Mouse (Mus musculus): ENCODE results near the gene Rps21.
"Not testable (repeated sequence)": the region's sequence is repeated elsewhere in the genome, so short reads cannot be mapped to it uniquely, and the experiment has no call there.

The Rps21 gene

DNA sequence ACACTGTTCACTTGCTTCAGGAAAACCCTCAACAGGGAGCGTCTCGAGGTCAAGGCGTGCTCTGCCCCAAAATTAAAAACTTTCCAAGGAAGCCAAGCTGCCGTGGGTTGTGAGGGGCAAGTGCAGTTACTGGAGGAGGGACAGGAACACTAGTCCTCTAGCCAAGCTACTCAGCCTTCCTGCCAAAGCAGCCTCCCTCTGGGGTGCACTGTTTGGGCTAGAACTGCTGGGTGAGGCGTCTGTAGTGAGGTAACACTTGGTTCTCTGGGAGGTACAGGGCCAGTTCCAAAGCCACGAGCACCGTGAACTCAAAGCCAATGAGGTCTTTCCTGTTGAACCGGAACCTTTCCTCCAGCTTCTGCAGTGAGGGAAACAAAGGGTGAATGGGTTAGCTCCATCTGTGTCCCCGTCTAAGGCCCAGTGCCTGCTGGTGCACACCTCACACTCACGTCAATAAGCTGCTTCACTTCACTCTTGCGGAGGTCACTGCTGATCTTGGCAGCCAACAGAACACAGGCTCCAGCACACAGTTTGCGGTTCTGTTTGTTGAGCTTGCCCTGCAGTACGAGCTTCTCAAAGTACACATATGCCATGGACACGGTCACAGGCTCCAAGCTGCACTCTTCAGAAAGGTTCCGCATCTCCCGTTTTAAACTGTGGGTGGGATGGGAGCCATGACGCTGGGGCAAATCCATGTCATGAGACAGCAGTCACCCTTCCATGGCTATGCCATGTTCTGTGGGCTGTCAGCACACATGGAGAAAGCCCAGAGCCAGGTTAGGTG, 2.8 kb downstream of the Rps21 start:
- DNase-seq (ENCODE audit: low spot score): not testable (repeated sequence)

DNA sequence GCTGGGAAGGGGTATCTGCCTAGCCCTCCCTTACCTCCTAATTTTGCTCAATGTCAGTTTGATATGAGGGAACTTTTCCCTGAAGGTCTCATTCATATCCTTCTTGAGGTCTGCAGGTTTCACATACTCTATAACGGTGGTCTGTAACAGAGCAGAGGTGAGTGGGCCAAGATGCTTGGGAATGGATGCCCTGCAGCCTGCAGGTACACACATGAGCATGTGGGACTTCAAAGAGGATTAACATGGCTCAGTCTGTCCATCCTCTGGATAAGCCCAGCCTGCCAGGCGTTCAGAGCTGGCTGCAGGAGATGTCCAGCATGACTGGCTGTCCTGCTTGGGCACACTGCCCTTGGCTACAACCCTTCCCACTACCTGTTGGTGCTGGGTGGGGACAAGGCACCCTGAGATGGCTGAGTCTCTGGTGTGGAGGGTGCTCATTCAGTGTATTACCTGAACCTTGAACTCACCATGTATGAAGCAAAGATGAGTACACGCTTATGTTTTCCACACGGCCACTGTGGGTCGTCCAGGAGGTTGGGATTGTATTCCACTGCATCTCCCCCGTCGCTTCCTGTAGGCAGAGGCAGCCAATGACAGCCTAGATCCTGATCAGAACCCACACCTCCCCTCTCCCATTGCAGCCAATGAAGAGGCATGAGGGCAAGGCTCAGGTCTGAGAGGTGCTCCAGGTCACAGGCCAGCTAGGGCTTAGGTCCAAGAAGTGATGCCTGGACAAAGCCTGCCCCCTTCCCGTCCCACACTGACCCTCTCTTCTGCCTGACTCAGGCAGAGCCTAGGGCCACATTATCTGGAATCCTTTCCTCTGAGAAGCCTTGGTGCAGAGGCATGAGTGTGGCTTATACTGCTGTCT, 3.7 kb downstream of the Rps21 start:
- no peak for DNase-seq (ENCODE audit: low spot score)

DNA sequence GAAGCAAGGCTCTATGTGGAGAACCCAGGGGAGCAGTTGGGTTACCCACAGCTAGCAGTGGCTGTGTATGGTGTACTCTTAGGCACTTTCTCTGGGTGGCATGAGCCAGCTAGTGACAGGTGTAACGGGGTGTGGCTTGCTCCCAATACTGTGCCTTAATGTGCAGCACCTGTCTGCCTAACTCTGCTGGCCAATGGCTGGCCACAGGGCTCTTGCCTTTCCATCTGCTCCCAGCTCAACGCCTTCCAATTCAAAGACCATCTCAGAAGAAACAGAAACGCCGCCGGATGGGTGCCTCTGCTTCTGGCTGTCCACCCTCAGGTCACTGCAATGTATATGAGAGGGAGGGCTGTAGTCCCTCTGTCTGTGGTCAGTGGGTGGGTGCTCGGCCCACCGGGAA, 4.7 kb downstream of the Rps21 start:
- DNase-seq (ENCODE audit: low spot score): no peak

DNA sequence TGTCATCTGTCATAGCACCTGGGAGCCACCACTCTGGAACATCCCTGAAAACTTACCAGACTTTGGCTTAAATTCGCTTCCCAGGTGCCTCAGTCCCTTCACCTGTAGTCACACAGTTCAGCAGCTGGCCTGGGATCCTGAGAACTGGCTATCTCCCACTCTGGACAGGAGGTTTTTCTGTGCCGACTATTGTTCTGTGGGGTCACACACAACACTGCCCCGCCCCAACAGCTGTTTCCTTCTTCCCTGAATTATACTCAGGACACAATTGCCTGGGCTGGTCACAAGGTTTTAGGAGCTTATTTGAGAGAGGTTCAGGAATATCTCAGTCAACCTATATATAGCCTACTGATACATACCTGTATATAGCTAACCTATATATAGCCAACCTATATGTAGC, 5.3 kb downstream of the Rps21 start:
- DNase-seq (ENCODE audit: low spot score): no peak

DNA sequence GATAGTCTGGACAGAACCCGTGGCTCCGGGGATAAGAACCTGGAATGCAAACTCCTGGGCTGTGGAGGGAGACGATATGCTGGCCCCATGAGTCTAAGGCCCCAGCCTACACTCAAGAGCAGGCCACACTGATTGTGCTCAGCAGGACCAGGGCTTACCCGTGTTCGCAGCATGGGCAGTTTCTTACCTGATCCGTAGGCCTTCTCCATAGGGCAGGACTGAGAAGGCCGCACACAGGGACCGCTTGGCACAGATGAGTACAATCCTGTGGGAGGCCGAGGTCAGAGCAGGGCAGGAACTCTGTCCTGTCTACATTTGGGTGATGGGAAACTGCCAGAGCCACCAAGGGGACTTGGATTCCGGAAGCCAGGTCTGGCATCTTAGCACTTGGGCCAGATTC, 5.7 kb downstream of the Rps21 start:
- DNase-seq (ENCODE audit: low spot score): no peak

DNA sequence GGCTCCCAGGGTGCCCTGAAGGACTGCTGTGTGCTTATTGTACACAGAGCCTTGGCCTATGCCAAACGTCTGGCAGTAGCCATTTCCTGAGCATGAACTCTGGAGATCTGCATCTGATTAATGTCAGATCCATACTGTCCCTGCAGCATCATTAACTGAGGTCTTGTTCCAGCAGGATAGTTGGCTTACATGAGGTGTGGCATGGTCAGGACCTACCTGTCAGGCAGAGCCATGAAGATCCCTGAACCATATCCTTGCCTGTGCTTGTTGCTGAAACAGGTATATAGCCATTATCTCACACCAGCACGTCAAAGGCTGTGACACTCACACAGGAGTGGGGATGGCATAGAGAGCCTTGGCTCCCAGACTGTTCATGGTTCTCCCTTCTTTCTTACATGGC, 10.8 kb downstream of the Rps21 start:
- no peak for DNase-seq (ENCODE audit: low spot score)

DNA sequence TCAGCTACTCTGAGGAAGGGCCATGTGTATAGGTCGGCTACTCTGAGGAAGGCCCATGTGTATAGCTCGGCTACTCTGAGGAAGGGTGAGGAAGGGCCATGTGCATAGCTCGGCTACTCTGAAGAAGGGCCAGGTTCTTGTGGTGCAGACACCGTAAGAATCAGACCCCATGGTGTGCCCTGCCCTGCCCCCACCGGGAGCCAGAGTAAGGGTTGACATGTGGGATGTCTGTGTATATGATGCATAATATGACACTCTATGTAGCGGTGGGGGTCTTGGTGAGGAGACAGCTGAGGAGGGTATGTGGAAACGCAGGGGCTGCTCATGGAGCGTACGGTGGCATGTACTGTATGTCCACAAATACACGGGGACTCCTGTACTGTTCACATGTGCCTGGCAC, 12.2 kb downstream of the Rps21 start:
- no peak for DNase-seq (ENCODE audit: low spot score)

DNA sequence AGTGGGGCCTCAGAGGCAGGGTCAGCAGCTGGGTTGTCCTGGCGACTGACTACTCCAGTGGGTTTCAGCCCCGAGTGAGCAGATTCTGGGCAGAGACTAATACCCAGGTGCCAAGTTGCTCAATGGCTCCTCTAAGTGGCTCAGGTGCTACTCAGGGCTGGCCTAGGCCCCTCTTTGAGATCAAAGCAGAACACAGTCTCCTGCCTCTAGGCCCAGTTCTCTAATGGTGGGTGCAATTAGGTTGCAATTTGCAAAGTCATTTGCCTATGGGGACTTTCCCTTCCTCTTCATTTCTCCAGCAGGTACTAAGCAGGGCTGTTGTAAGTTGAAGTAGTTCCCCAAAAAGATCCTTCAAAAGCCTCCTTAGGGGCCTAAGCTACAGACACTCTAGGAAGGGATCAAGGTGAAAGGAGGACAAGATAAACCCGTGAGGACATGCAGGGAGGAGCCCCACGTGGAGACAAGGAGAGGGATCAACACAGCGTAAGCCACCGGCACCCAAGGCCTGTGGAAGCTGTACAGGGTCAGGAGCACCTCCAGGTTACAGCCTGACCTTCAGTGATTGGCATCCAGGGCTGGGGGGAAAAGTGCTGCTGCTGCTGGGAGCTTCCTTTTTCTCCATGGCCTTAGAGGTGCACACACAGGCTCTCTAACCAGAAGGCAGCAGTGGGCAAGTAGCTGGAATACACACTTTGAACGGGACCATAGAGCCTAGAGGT, 13.5 kb downstream of the Rps21 start:
- no peak for DNase-seq (ENCODE audit: low spot score)

DNA sequence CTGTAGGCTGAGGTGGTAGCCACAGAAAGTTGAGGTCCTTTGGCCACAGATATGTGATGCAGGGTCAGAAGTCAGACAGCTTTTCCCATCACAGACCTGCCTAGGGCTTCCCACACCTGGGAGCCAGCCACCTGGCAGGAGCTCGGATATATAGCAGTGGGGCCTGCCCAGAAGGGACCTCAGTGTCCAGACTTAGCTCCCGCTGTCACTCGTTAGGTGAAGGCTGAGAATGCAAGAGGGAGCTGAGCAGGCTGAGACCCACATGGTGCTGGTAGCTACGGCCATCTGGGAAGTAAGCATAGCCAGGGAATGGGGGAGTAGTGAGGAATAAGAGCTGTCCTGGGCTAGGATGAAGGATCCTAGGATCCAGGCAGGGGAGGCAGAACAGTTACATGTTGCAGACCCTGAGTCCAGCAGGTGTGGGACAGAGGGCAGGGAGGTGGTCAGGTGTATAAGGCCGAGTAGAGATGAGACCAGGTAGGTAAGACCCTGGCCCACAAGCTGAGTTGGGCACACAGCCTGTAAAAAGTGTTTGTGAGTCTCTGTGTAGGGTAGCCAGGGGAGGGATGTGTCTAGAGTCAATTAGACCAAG, 14.7 kb downstream of the Rps21 start:
- DNase-seq (ENCODE audit: low spot score): no peak

DNA sequence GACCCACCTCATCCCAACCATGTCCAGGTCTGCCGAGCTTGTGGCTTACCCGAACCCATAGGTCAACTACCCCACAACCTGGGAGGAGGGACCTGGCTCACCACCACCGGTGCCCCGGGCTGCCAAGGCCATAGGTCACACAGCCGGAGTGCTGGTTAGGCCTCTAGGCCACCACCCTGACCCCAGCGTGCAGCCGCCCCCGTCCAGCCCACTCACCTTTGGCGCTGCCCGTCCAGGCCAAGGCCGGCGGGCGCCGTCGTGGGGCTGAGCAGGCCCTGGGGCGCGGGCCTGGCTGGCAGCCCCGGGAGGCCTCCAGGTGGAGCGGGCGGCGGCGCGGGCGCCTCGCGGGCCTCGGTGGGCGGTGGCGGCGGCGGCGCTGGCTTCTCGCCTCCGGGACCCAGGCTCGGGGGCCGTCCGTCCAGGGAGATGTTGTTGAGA, 15.7 kb downstream of the Rps21 start:
- DNase-seq (ENCODE audit: low spot score): no peak

DNA sequence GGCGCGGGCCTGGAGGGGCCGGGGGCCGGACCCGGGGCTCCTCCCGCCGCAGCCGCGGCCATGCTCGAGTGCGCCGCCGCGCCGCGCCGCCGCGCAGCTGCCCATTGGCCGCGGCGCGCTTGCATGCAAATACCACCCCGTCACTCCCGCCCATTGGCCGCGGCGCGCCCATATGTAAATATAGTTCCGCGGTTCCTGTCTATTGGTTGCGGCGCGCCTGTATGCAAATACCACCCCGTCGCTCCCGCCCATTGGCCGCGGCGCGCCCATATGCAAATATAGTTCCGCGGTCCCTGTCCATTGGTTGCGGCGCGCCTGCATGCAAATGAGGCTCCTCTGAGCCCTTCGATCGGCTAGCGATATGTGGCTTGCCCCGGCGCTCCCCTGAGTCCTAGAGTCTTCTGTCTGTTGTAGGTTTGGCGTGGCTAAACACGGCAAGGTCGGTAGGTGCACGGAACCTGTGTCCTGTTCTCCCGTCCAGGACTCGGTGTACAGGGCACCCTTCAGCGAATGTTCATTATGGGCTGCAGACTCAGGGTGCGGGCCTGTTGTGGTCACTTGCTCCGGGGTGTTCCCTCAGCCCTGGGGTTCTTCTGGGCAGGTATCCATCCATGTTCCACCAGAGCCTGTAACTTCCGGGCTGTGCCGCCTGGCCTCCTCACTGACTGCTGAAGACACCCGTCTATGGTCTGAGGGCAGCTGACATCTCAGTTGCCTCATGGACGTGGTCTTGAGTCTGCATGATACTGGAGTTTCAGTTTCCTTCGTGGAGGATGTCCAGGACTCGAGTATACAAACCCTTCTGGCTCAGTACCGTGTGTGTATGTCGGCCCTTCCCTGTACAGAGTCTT, 16.4 kb downstream of the Rps21 start, which contains the start of gene Cables2:
Cables2 (minus strand) TSS at position 103 of the 851 bp plus-strand sequence.
- peak; percentile 96 for DNase-seq (ENCODE audit: low spot score)

DNA sequence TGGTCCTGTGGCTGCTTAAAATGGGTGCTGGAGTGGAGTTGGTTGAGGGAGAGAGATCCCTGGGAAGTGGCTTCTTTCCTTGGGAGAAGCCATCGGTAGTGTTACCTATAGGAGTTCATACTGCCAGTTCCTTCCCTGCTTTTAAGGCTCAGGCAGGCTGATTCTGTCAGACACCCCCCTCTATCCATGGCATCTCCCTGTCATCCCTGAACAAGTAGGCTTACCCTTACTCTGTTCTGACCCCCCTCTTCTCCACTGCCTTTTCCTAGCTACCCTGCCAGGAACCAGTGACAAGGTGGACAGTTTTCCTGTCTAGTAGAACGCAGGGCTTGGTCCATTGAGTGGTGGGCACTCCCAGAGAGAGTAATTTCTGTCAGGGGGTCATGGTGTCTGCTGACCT, 17.3 kb downstream of the Rps21 start:
- no peak for DNase-seq (ENCODE audit: low spot score)

DNA sequence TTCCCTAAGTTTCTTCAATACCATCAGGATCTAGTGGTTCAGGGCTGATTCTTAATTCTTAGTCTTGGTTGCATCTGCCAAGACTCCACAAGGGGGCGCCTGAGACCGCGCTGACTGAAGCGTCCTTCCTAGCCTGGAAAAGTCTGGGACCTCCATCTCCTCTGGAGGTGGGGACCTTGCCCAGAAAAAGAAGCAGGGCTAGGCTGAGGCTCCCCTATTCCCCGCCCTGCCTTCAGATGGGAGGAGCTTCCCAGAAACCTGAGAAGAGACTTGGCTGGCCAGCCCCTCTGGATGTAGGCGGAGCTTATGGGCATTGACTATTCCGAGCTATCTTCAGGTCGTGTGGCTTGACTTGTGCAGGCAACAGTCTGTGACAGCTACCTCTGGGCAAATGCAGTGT, 18.7 kb downstream of the Rps21 start:
- peak; percentile 88 for DNase-seq (ENCODE audit: low spot score)

DNA sequence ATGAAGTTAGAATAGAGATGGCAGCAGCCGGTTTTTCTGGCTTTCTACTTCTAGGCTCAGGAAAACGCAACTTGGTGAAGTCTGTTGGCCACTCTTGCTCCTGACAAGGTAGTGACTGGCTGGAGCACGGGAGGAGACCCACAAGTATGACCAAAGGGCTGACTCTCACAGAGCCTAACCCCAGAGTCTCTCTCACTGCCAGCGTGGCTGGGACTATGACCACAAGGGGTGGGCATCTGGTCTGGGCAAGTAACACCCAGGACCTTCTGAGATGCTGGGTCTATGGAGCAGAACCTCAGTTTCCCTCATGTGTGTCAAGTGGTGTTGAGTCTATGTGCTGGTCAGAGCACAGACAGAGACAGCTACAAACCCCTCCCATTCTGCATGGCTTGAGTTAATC, 19.2 kb downstream of the Rps21 start:
- DNase-seq (ENCODE audit: low spot score): no peak

DNA sequence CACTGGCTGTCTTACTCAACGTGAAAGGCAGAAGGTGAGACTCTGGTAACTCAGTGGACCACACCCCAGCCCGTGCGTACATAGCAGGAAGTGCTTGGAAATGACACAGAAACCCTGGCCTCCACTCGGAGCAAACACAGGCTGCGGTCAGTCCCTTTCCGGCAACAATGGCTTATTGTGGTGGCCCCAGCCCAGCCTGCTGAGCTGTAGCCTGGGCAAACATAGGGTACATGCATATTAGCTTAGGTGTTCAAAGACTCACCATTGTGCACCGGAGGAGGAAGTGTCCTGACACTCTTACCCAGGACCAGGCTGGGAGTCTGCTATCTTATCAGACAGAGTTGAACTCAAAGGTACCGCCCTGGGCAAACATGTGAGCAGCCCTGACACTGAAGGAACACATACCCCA, 19.7 kb downstream of the Rps21 start:
- peak; percentile 74 for DNase-seq (ENCODE audit: low spot score)

DNA sequence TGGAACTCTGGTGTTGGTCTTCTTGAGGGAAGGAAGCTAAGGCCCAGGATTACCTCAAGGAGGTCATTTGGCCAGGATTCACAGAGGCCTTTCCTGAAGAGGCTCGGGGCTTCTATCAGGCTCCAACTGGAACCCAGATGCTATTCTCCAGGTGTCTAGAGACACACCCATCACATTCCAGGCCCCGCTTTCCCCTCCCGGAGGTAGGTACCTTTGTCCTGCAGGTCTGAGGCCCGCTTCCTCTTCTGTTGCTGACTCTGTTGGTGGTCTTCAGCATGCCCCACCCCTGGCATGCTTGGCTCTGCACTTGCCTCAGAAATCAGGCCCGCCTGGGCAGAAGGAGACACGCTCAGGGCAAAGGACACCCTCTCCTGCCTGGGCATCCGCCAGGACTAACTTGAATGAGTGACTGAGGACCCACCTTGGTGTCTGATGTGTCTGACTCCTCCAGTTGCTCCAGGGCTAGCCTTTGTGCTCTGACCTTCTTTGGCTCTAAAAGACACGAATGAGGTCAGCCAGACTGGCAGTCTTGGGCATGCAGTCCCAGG, 20.7 kb downstream of the Rps21 start:
- no peak for DNase-seq (ENCODE audit: low spot score)

DNA sequence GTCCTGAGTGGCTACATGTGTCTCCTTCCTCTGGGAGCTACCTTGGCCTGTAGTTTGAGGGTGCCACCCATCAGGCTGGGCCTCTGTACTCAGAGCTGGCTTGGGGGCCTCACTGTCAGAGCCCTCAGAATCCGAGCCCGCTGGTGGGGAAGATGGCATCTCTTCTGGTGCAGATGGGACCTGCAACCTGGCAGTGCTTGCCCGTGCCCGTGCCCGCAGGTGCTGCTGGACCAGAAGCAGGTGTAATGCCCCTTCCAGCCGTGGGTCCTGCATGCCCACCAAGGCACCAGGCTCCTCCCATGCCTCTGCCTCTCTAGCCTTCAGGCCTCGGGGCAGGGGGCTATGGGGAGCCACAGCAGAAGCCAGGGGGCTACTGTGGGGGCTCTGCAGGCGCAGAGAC, 22.1 kb downstream of the Rps21 start:
- no peak for DNase-seq (ENCODE audit: low spot score)

DNA sequence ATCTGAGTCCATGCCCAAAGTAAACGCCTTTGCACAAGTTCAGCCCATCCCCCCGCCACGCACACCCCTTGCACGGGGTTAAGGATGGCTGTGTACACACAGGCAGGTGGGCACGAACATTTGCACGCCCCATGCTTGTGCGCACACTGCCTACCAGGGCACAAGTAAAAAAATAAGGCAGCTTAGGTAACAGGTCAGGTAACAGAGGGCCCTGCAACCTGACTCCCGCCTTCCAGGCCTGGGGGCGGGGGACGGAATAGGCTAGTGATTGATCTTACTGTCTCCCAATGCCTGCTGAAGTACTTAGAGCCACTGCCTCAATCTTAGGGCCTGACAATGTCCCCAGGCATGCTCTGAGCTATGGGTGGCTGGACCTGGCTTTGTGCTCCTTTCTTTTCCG, 31.8 kb downstream of the Rps21 start:
- no peak for DNase-seq (ENCODE audit: low spot score)

DNA sequence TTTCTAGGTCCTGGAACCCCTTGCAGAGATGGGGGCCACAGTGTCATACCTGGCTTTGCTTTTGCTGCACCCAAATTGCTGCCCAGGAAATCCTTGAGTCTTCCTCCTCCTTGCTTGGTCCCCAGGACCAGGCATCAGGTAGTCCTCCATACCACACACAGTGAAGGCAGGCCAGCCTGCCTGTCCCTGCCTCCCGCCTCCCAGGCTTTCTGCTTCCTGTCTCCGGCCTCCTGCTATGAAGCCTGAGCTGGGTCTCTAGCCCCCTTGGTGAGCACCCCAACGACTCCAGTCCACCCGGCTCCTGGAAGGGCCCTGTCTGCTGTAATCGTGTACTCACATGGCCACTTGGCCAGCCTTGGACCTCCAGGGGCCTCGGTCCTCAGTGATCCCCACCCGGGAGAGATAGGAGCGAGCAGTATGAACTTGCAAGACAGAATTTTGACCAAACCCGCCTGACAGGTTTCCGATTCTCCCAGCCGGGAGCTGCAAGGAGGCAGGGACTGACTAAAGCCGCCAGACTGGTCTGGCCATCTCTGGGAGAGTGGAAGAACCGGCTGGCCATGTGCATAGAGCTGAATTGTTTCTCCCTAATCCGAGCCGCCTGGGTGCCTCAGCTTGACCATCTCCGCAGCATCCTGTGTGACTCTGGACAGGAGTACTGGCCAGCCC, 32.4 kb downstream of the Rps21 start, which contains the start of gene Rbbp8nl:
Rbbp8nl (minus strand) TSS at position 440 of the 669 bp plus-strand sequence.
- no peak for DNase-seq (ENCODE audit: low spot score)

DNA sequence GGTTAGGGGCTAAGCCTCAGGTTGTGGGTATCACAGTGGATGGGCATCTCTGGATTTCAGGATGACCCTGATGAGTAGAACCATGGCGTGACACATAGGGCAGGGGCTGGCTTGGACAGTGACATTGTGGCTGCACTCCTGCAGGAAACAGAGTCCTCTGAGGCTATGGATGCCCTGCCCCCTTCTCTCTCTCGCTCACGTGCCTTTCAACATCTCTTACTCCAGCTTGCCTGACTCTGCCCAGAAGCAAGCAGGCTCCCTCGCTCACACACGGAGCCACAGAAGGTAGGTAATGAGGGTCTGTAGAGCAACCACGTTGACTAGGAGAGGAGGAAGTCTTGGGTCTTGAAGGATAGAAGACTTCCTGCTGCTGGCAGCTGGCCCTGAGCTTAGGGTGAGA, 33.3 kb downstream of the Rps21 start:
- no peak for DNase-seq (ENCODE audit: low spot score)

Data from yolk sac, embryonic 10.5 days (tissue).